ENCODE assay signal across 8 mouse cellular contexts in the genomic region with DNA sequence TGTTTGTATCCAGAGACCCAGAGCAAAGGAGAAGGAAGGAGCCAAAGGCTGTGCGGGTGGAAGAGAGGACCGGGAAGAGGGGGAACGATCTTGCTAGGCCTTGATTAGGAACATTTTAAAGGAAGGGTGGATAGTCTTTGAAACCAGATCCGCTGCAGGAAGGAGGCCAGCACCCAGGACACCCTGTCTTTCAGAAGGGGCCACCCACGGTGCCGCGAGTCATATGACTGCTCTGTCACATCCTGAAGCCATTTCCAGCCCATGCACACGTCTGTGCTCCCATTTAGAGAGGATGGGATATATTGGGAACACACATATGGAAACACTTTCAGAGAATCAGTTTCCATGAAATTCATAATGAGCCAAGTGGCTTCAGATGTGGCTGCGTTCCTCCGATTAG.
DNase-seq lines count a peak whose midpoint lies in the region; ATAC-seq and TF ChIP-seq lines count a peak whose summit lies in the region.

No protein-coding gene starts in this region.

- no peaks in the 10 kb centered on the region for H3K36me3 ChIP-seq in hindbrain, embryonic 11.5 days (ENCODE audit: control insufficient read depth, insufficient read depth, low read length)

- H3K4me1 ChIP-seq in brown adipose tissue, adult 24 weeks (ENCODE audit: control insufficient read depth, insufficient read depth, insufficient read length, low read length): no peaks in the 10 kb centered on the region
- H3K4me1 ChIP-seq in hindbrain, embryonic 11.5 days (replicated peaks; ENCODE audit: control insufficient read depth, insufficient read depth, low read length): no peaks in the 10 kb centered on the region
- peaks cover 24% of the 10 kb centered on the region for H3K4me1 ChIP-seq in olfactory bulb, adult 2 months (ENCODE audit: control insufficient read depth, insufficient read depth, low read length)

- H3K4me3 ChIP-seq in brown adipose tissue, adult 24 weeks (ENCODE audit: insufficient read depth, low read depth, low read length): peak overlapping the region; percentile 16; the same call in 1 of the 2 replicates
- H3K4me3 ChIP-seq in hindbrain, embryonic 11.5 days (ENCODE audit: low read depth, low read length): no peak overlapping the region
- no peak overlapping the region for H3K4me3 ChIP-seq in olfactory bulb, adult 2 months (ENCODE audit: insufficient read depth, low read depth, low read length)

- H3K27ac ChIP-seq in brown adipose tissue, adult 24 weeks (replicated peaks; ENCODE audit: low read depth, low read length): no peak overlapping the region
- H3K27ac ChIP-seq in hindbrain, embryonic 11.5 days (ENCODE audit: low read depth, low read length): no peak overlapping the region
- H3K27ac ChIP-seq in olfactory bulb, adult 2 months (ENCODE audit: insufficient read depth, low read depth, low read length): peak overlapping the region; percentile 95

- no peak overlapping the region for H3K4me2 ChIP-seq in hindbrain, embryonic 11.5 days (replicated peaks; ENCODE audit: low read depth, low read length)

- no peaks in the 10 kb centered on the region for H3K27me3 ChIP-seq in hindbrain, embryonic 11.5 days (ENCODE audit: control insufficient read depth, insufficient read depth, low read length)

- DNase-seq in 3T3-L1 (ENCODE audit: low read depth, low spot score): peak; percentile 63
- DNase-seq in frontal cortex, postnatal 10 days (ENCODE audit: low spot score in 2 of 2): peak; percentile 56 to 64
- DNase-seq in hindbrain, embryonic 11.5 days (ENCODE audit: low spot score): peak; percentile 29
- peak; percentile 58 to 66 for DNase-seq in layer of hippocampus, postnatal 36 days
- DNase-seq in thymus, postnatal 4 days: no peak

- ATAC-seq in hindbrain, embryonic 11.5 days (ENCODE audit: low FRiP score): no peak
- no peak for ATAC-seq in monocyte, adult 5-6 weeks (replicated peaks; ENCODE audit: insufficient number of reproducible peaks, low FRiP score, low TSS enrichment, poor library complexity, severe bottlenecking)

- no peak for TF ChIP-seq CTCF in olfactory bulb, adult 2 months (IDR thresholded peaks at IDR 0.05; ENCODE audit: insufficient read depth, low read depth, low read length)

- H3K9ac ChIP-seq in hindbrain, embryonic 11.5 days (ENCODE audit: low read depth, low read length): no peak overlapping the region

- 55% methylated on average over 10 of the region's 10 CpGs for WGBS in hindbrain, embryonic 11.5 days
- WGBS in olfactory bulb, adult 2 months: 28% methylated on average over 10 of the region's 10 CpGs

- TF ChIP-seq POLR2A in olfactory bulb, adult 2 months (IDR thresholded peaks at IDR 0.05; ENCODE audit: insufficient read depth, low read depth, low read length): no peak

- H3K9me3 ChIP-seq in hindbrain, embryonic 11.5 days (ENCODE audit: control insufficient read depth, low read length): peaks cover 3% of the 10 kb centered on the region; the same call in 1 of the 2 replicates
